Mouse (Mus musculus) liver, postnatal 0 days (tissue): ENCODE results near the gene Fam161b.

Experiments
- CTCF ChIP-seq: sonication (generic); IDR thresholded peaks from 2 replicates; pipeline ENCODE4 v1.5.1; 2016; ENCODE audit warnings: antibody characterized with exemption, low read depth
- EP300 ChIP-seq: IDR thresholded peaks from 2 replicates; pipeline ENCODE4 v1.6.1; 2016; ENCODE audit warnings: antibody characterized with exemption, low read depth, mild to moderate bottlenecking

DNA sequence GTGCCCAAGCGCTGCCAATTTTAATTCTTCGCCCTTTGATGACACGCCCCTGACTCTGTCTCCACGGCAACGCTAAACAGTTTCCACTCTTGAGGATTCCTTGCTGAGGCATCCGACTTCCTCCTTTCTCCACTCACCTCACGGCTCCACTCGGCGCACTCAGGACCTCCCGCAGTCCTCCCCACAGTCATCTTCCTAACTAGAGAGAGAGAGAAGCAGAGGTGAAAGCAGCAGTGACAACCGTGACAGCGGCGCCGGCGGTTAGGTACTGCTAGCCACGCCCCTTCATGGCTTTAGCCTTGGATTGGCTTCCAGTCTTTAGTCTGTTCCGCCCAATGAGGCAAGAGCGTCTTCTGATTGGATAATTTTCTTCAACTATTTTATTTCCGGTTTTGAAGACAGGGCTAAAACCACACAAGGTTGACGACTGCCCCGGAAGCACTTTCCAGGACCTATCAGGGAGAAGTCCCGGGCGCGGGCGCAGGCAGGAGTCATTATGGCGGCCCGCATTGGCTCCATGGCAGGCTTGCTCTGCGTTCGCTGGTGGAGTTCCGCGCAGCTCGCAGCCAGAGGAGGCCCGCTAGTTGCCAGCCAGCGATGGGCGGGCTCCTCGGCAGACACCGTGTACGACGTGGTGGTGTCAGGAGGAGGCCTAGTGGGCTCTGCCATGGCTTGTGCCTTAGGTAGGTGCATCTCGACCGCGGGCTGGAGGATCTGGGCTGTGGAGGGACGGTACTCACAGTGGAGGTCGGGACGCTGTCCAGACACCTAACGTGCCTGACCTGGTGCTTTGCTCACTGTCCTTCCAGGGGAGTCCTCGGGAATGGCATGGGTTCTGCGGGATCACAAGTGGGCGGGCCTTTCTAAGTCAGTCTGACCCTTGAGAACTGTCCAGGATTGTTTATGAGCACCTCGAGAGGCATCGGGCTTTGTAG, at the start of gene Fam161b, which contains the start of gene Coq6:
- TF ChIP-seq CTCF (no peak), EP300 (peak; percentile 65)
